Mouse (Mus musculus): ENCODE measurements around the gene Prr5l. TPM values are rescaled to one million over a fixed set of nuclear protein-coding genes. Genes with fewer than 3 reads are reported as not detected.

Prr5l gene
- polyA plus RNA-seq, 2 experiments: 16.4 to 27.3 TPM

DNA sequence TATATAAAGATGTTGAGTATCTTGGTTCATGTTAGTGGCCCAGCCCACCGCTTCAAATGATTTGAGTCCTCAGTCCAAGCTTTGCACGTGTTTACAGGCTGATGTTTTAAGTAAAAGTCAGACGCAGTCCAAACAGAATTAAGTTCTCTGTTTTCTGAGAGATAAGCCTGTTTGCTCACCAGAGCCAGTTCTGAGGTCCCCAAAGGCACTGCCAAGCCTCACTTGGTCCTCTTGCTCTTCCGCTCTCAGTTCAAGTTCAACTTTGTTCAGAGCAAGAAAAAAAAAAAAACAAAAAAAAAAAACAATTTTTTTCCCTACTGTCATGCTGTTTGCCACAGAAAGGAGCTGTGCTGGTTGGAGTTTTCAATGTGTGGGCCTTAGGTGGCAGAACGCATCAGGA, 51.0 kb downstream of the Prr5l start:
- Histone ChIP-seq H3K36me3 (ENCODE audit: control insufficient read depth, insufficient read depth, low read length) (no peaks in the 10 kb centered on the region), H3K27ac (replicated peaks; ENCODE audit: low read depth, low read length) (no peak overlapping the region), H3K4me1 (ENCODE audit: control insufficient read depth, insufficient read depth, low read length) (no peaks in the 10 kb centered on the region), H3K9me3 (ENCODE audit: control insufficient read depth, low read length) (no peaks in the 10 kb centered on the region), H3K9ac (ENCODE audit: low read depth, low read length, severe bottlenecking) (no peak overlapping the region), H3K27me3 (ENCODE audit: control insufficient read depth, insufficient read depth, low read length) (no peaks in the 10 kb centered on the region), H3K4me3 (replicated peaks; ENCODE audit: low read length) (no peak overlapping the region), H3K4me2 (replicated peaks; ENCODE audit: low read depth, low read length, severe bottlenecking) (no peak overlapping the region)
- ATAC-seq (ENCODE audit: low FRiP score, low read depth) (no peak), DNase-seq (ENCODE audit: low spot score) (no peak)
- 91% methylated on average over 5 of the region's 5 CpGs for WGBS
- no peak for TF ChIP-seq POLR2A (IDR thresholded peaks at IDR 0.05; ENCODE audit: borderline replicate concordance, extremely low read depth, insufficient read depth, insufficient read length)

DNA sequence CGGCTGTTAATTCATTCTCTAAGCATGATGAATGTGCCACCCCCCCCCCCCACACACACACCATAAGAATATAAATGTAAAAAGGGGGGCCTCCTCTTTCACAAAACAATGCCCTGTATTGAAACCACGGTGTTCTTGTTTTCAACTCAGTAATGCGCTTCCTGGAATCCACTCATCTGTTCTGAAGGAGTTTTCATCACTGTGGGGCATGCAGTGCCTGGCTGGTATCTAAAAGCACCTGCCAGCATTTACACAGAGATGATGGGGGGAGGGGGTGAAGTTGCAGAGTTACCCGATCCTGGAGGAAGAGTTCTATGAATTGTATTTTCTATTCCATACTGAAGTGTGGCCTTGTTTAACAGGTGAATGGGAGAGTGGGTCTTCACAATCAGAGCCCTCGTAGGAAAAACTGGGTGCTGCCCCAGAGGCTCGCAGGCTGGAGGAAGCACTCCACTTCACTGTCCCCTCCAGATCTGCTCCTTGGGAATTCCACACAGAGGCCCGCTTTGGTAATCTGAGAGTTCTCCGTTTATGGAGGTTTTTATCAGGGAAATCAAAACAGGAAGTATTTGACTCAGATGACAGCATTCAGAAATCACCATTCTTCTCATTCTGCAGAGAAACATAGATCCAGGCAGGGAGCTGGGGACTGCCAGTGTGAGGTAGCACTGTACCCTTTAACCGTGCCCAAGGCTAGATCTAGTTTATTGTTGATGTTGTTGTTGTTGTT, 52.5 kb downstream of the Prr5l start:
- H3K27me3 ChIP-seq (ENCODE audit: control insufficient read depth, insufficient read depth, low read length): no peaks in the 10 kb centered on the region
- WGBS: 46% methylated on average over 9 of the region's 9 CpGs
- no peaks in the 10 kb centered on the region for H3K36me3 ChIP-seq (ENCODE audit: control insufficient read depth, insufficient read depth, low read length)
- H3K9me3 ChIP-seq (ENCODE audit: control insufficient read depth, low read length): no peaks in the 10 kb centered on the region
- no peak for TF ChIP-seq POLR2A (IDR thresholded peaks at IDR 0.05; ENCODE audit: borderline replicate concordance, extremely low read depth, insufficient read depth, insufficient read length)
- DNase-seq (ENCODE audit: low spot score): no peak
- no peak for ATAC-seq (ENCODE audit: low FRiP score, low read depth)
- H3K27ac ChIP-seq (replicated peaks; ENCODE audit: low read depth, low read length): no peak overlapping the region
- no peak overlapping the region for H3K4me3 ChIP-seq (replicated peaks; ENCODE audit: low read length)
- no peak overlapping the region for H3K4me2 ChIP-seq (replicated peaks; ENCODE audit: low read depth, low read length, severe bottlenecking)
- no peaks in the 10 kb centered on the region for H3K4me1 ChIP-seq (ENCODE audit: control insufficient read depth, insufficient read depth, low read length)
- H3K9ac ChIP-seq (ENCODE audit: low read depth, low read length, severe bottlenecking): no peak overlapping the region

DNA sequence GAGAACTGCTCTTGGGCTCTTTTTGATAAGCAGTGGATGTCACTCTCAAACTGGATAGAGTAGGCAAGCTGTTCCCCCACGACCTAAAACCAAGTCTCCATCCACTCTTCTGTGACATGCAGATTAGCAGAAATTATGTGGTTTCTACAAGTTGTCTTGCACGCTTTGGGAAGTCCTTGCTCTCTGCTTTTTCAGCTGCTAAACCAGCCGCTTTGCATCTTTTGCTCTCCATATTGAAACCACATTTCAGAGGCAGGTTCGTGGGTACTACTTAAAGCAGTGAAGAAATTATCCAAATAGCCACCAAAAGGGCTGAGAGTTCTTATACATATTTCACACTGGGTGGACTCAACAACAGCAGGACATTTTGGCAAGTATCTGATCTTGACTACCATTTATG, 53.8 kb downstream of the Prr5l start:
- no peak for ATAC-seq (ENCODE audit: low FRiP score, low read depth)
- 72% methylated on average over 4 of the region's 4 CpGs for WGBS
- H3K9ac ChIP-seq (ENCODE audit: low read depth, low read length, severe bottlenecking): no peak overlapping the region

DNA sequence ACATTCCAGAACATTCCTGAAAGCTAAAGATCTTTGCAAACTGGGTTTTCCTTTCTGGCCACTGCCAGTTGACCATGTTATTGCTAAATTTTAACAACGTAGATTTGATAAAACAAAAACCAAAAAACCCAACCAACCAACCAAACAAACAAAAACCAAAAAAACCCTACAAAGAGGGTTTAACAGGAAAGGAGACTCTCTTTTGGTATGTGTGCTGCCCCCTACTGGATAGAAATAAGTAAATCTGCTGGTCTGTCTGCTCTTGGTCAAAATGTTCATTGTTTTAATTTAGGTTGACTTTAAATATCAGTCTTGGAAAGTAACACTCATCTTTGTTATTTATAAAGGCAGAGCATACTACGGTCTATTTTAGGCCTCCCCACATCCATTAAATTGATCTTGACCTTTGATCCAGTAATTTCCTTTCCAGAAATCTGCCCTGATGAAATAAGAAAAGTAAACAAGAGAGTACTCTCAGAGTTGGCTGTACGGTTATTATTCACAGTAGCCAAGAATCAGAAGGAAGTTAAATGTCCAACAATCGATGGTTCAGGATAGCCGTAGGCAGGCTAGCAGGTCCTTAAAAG, 54.7 kb downstream of the Prr5l start:
- no peak overlapping the region for H3K4me2 ChIP-seq (replicated peaks; ENCODE audit: low read depth, low read length, severe bottlenecking)
- no peaks in the 10 kb centered on the region for H3K27me3 ChIP-seq (ENCODE audit: control insufficient read depth, insufficient read depth, low read length)

More for the DNA sequence above, 53.8 kb downstream of the Prr5l start:
- no peak for DNase-seq (ENCODE audit: low spot score)
- TF ChIP-seq POLR2A (IDR thresholded peaks at IDR 0.05; ENCODE audit: borderline replicate concordance, extremely low read depth, insufficient read depth, insufficient read length): no peak
- no peak overlapping the region for H3K27ac ChIP-seq (replicated peaks; ENCODE audit: low read depth, low read length)
- no peaks in the 10 kb centered on the region for H3K36me3 ChIP-seq (ENCODE audit: control insufficient read depth, insufficient read depth, low read length)
- no peak overlapping the region for H3K4me2 ChIP-seq (replicated peaks; ENCODE audit: low read depth, low read length, severe bottlenecking)
- no peaks in the 10 kb centered on the region for H3K4me1 ChIP-seq (ENCODE audit: control insufficient read depth, insufficient read depth, low read length)
- H3K9me3 ChIP-seq (ENCODE audit: control insufficient read depth, low read length): no peaks in the 10 kb centered on the region
- no peaks in the 10 kb centered on the region for H3K27me3 ChIP-seq (ENCODE audit: control insufficient read depth, insufficient read depth, low read length)
- no peak overlapping the region for H3K4me3 ChIP-seq (replicated peaks; ENCODE audit: low read length)

DNA sequence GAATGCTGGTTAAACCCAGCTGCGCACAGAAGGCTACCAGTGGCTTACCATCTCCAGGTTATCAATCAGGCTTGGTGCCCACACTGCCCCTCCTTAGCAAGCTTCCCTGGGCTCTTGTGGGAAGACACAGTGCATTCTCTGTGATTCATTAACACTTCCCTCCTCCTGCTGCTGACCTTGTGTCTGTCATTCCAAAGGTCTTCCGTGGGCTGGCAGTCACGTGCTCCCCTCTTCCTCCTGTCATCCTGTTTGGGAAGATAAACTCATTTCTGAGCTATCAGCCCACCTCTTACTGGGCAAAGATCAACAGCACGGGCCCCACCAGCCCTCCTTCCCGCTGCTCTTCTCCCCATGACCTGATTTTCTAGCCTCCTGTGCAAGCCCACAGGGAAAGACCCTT, 55.2 kb downstream of the Prr5l start:
- no peak for TF ChIP-seq POLR2A (IDR thresholded peaks at IDR 0.05; ENCODE audit: borderline replicate concordance, extremely low read depth, insufficient read depth, insufficient read length)
- Histone ChIP-seq H3K4me3 (replicated peaks; ENCODE audit: low read length) (no peak overlapping the region), H3K9ac (ENCODE audit: low read depth, low read length, severe bottlenecking) (no peak overlapping the region), H3K27ac (replicated peaks; ENCODE audit: low read depth, low read length) (no peak overlapping the region), H3K36me3 (ENCODE audit: control insufficient read depth, insufficient read depth, low read length) (no peaks in the 10 kb centered on the region), H3K4me1 (ENCODE audit: control insufficient read depth, insufficient read depth, low read length) (no peaks in the 10 kb centered on the region), H3K27me3 (ENCODE audit: control insufficient read depth, insufficient read depth, low read length) (no peaks in the 10 kb centered on the region), H3K4me2 (replicated peaks; ENCODE audit: low read depth, low read length, severe bottlenecking) (no peak overlapping the region), H3K9me3 (ENCODE audit: control insufficient read depth, low read length) (no peaks in the 10 kb centered on the region)
- ATAC-seq (ENCODE audit: low FRiP score, low read depth) (no peak), DNase-seq (ENCODE audit: low spot score) (no peak)
- 52% methylated on average over 5 of the region's 5 CpGs for WGBS

More for the DNA sequence above, 54.7 kb downstream of the Prr5l start:
- no peak for TF ChIP-seq POLR2A (IDR thresholded peaks at IDR 0.05; ENCODE audit: borderline replicate concordance, extremely low read depth, insufficient read depth, insufficient read length)
- no peak overlapping the region for H3K9ac ChIP-seq (ENCODE audit: low read depth, low read length, severe bottlenecking)
- DNase-seq (ENCODE audit: low spot score) (peak; percentile 36), ATAC-seq (ENCODE audit: low FRiP score, low read depth) (no peak)
- H3K4me1 ChIP-seq (ENCODE audit: control insufficient read depth, insufficient read depth, low read length): no peaks in the 10 kb centered on the region
- WGBS: 76% methylated on average over 5 of the region's 5 CpGs
- H3K4me3 ChIP-seq (replicated peaks; ENCODE audit: low read length): no peak overlapping the region
- no peaks in the 10 kb centered on the region for H3K36me3 ChIP-seq (ENCODE audit: control insufficient read depth, insufficient read depth, low read length)
- no peaks in the 10 kb centered on the region for H3K9me3 ChIP-seq (ENCODE audit: control insufficient read depth, low read length)
- no peak overlapping the region for H3K27ac ChIP-seq (replicated peaks; ENCODE audit: low read depth, low read length)

Data from limb, embryonic 14.5 days (tissue).